ENCODE assay signal across 8 mouse cellular contexts in genomic region chr2:153561564-153561963, GRCm38 (mm10). TPM values are rescaled to one million over a fixed set of nuclear protein-coding genes. Genes with fewer than 3 reads are reported as not detected.
DNase-seq lines count a peak whose midpoint lies in the region; ATAC-seq and TF ChIP-seq lines count a peak whose summit lies in the region.

No protein-coding gene starts in this region.

- peaks cover 33 to 41% of the 10 kb centered on the region in 2 experiments for H3K4me1 ChIP-seq in heart, embryonic 14.5 days (ENCODE audit: control insufficient read depth in 2 of 2, insufficient read depth in 2 of 2, low read length in 2 of 2)
- H3K4me1 ChIP-seq in bone marrow macrophage, adult 2 months (ENCODE audit: control insufficient read depth, insufficient read depth, low read length) = peaks cover 58% of the 10 kb centered on the region
- H3K4me1 ChIP-seq in hindbrain, embryonic 16.5 days (ENCODE audit: control insufficient read depth, insufficient read depth, low read depth, low read length) = peaks cover 22% of the 10 kb centered on the region
- peaks cover 30% of the 10 kb centered on the region for H3K4me1 ChIP-seq in midbrain, embryonic 13.5 days (replicated peaks)

- peak overlapping the region; percentile 98 to 100 for H3K27ac ChIP-seq in heart, embryonic 14.5 days (replicated peaks in 1 of 2; ENCODE audit: control insufficient read depth in 1 of 2, insufficient read depth in 1 of 2, low read depth in 2 of 2, low read length in 2 of 2)
- H3K27ac ChIP-seq in bone marrow macrophage, adult 2 months (ENCODE audit: insufficient read depth, low read depth, low read length) = peak overlapping the region; percentile 94
- peak overlapping the region; percentile 69 for H3K27ac ChIP-seq in hindbrain, embryonic 16.5 days (ENCODE audit: low read depth, low read length)
- peak overlapping the region; percentile 75 for H3K27ac ChIP-seq in midbrain, embryonic 13.5 days

- H3K4me3 ChIP-seq in heart, embryonic 14.5 days (ENCODE audit: control insufficient read depth in 1 of 2, insufficient read depth in 1 of 2, low read depth in 1 of 2, low read length in 2 of 2) = peak overlapping the region in 1 of 2 experiments; percentile 23; a peak in 2 of 4 replicates
- H3K4me3 ChIP-seq in bone marrow macrophage, adult 2 months (ENCODE audit: insufficient read depth, low read length) = peak overlapping the region; percentile 39
- no peak overlapping the region for H3K4me3 ChIP-seq in hindbrain, embryonic 16.5 days (ENCODE audit: low read length)
- H3K4me3 ChIP-seq in midbrain, embryonic 13.5 days (replicated peaks) = no peak overlapping the region

- 0 out of 2 replicates have a peak, but pooled peaks have one; percentile 66 for TF ChIP-seq POLR2A in bone marrow macrophage, adult 2 months (IDR thresholded peaks at IDR 0.05; ENCODE audit: borderline replicate concordance, low read depth, low read length)

- peak; percentile 20 for ATAC-seq in heart, embryonic 14.5 days (ENCODE audit: insufficient number of reproducible peaks, insufficient read depth, low FRiP score, low read depth)
- peak; percentile 11 for ATAC-seq in hindbrain, embryonic 16.5 days
- peak; percentile 1; the same call in 1 of the 2 replicates for ATAC-seq in midbrain, embryonic 13.5 days

- H3K9me3 ChIP-seq in heart, embryonic 14.5 days (ENCODE audit: control insufficient read depth, low read length) = no peaks in the 10 kb centered on the region
- no peaks in the 10 kb centered on the region for H3K9me3 ChIP-seq in hindbrain, embryonic 16.5 days (ENCODE audit: control insufficient read depth, low read length)
- no peaks in the 10 kb centered on the region for H3K9me3 ChIP-seq in midbrain, embryonic 13.5 days

- H3K4me2 ChIP-seq in heart, embryonic 14.5 days (ENCODE audit: low read length) = peak overlapping the region; percentile 60
- H3K4me2 ChIP-seq in hindbrain, embryonic 16.5 days (ENCODE audit: low read length) = no peak overlapping the region
- peak overlapping the region; percentile 52 for H3K4me2 ChIP-seq in midbrain, embryonic 13.5 days (replicated peaks)

- 0% methylated on average over 5 of the region's 5 CpGs for WGBS in heart, embryonic 14.5 days
- 37% methylated on average over 5 of the region's 5 CpGs for WGBS in hindbrain, embryonic 16.5 days
- WGBS in midbrain, embryonic 13.5 days = 40% methylated on average over 5 of the region's 5 CpGs

- intact Hi-C loops in heart, postnatal 25 days (cut with DNase I) = no loop called here

- H3K27me3 ChIP-seq in heart, embryonic 14.5 days (ENCODE audit: control insufficient read depth, insufficient read depth, low read length) = no peaks in the 10 kb centered on the region
- H3K27me3 ChIP-seq in hindbrain, embryonic 16.5 days (replicated peaks; ENCODE audit: control insufficient read depth, insufficient read depth, low read length) = no peaks in the 10 kb centered on the region
- 0 out of 2 replicates have a peak, but pooled peaks cover 2% of the 10 kb centered on the region for H3K27me3 ChIP-seq in midbrain, embryonic 13.5 days

- no peaks in the 10 kb centered on the region for H3K36me3 ChIP-seq in heart, embryonic 14.5 days (ENCODE audit: control insufficient read depth, insufficient read depth, low read length)
- no peaks in the 10 kb centered on the region for H3K36me3 ChIP-seq in hindbrain, embryonic 16.5 days (ENCODE audit: control insufficient read depth, insufficient read depth, low read length)
- H3K36me3 ChIP-seq in midbrain, embryonic 13.5 days = no peaks in the 10 kb centered on the region

- DNase-seq in heart, postnatal 25 days (ENCODE audit: low spot score) = no peak
- DNase-seq in layer of hippocampus, postnatal 14 days (ENCODE audit: low spot score in 2 of 2) = no peak
- no peak for DNase-seq in retina, embryonic 14.5 days (ENCODE audit: low spot score)
- no peak for DNase-seq in cerebellum, postnatal 25 days

- peak overlapping the region; percentile 69 for H3K9ac ChIP-seq in heart, embryonic 14.5 days (ENCODE audit: low read length)
- peak overlapping the region; percentile 58 for H3K9ac ChIP-seq in hindbrain, embryonic 16.5 days (ENCODE audit: low read depth, low read length)
- H3K9ac ChIP-seq in midbrain, embryonic 13.5 days (replicated peaks) = peak overlapping the region; percentile 39

- no peak for TF ChIP-seq CTCF in bone marrow macrophage, adult 2 months (IDR thresholded peaks at IDR 0.05; ENCODE audit: low read depth, low read length)

RNA-seq across cellular contexts. Expression of gene Nol4l, which starts 31.8 kb away (rescaled TPM):
- polyA plus RNA-seq in heart, embryonic 14.5 days (2014; fragmentation: Nextera tagmentation; extraction: Ambion mirVana) = 10.0 and 12.6 TPM in 2 replicates
- 1 to 10 TPM; 4.4 TPM for total RNA-seq in heart, postnatal 25 days (2021)
- 15.9 and 19.2 TPM in 2 replicates for polyA plus RNA-seq in bone marrow macrophage, adult 2 months (2012; ENCODE audit: insufficient read depth, insufficient read length, missing spikeins)
- 33.7 and 40.7 TPM in 2 replicates for polyA plus RNA-seq in hindbrain, embryonic 16.5 days (2015; fragmentation: Nextera tagmentation; extraction: Ambion mirVana)
- polyA plus RNA-seq in midbrain, embryonic 13.5 days (2015; fragmentation: Nextera tagmentation; extraction: Ambion mirVana) = 41.9 and 43.9 TPM in 2 replicates
- 10 to 100 TPM; 55.6 to 60.1 TPM for total RNA-seq in layer of hippocampus, postnatal 14 days (2021)
